Mouse (Mus musculus): ENCODE measurements around the gene Susd1. TPM values are rescaled to one million over a fixed set of nuclear protein-coding genes. Genes with fewer than 3 reads are reported as not detected.

Gene Susd1
- polyA plus RNA-seq, 1 experiment from 2014 or later: 2.3 TPM

GRCm38 (mm10) chr4:59275494-59275893 is 162.9 kb downstream of the Susd1 start:
- no peak for DNase-seq (ENCODE audit: extremely low spot score, low spot score)
- Histone ChIP-seq H3K36me3 (replicated peaks) (no peaks in the 10 kb centered on the region), H3K4me1 (no peaks in the 10 kb centered on the region), H3K27me3 (ENCODE audit: poor library complexity, severe bottlenecking) (no peaks in the 10 kb centered on the region), H3K9me3 (no peaks in the 10 kb centered on the region), H3K27ac (no peak overlapping the region), H3K4me3 (no peak overlapping the region)
- WGBS: 87% methylated on average over 3 of the region's 3 CpGs

GRCm38 (mm10) chr4:59274136-59274535 is 164.3 kb downstream of the Susd1 start:
- Histone ChIP-seq H3K36me3 (replicated peaks) (no peaks in the 10 kb centered on the region), H3K27ac (no peak overlapping the region), H3K4me3 (no peak overlapping the region), H3K27me3 (ENCODE audit: poor library complexity, severe bottlenecking) (no peaks in the 10 kb centered on the region), H3K9me3 (peaks cover 6% of the 10 kb centered on the region), H3K4me1 (no peaks in the 10 kb centered on the region)
- 69% methylated on average over 4 of the region's 4 CpGs for WGBS
- DNase-seq (ENCODE audit: extremely low spot score, low spot score): no peak

DNA sequence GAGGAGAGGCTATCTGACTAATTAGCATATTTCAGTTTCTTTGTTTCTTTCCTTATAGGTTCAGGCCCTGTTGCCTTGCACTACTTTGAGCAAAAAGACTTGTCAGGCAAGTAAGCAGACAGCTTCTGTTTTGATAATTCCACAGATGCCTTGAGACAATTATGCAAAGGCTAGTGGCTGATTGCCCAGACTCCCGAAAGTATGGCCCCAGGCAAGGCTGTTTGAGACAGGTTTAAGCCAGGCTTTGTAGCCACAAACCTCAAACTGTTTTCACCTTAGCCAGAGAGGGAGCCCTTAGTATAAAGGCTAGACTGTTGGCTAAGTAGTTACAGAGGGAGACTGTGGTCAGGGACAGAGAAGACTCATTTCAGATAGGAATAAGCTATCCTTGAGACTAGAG is 165.1 kb downstream of the Susd1 start:
- Histone ChIP-seq H3K4me1 (no peaks in the 10 kb centered on the region), H3K36me3 (replicated peaks) (no peaks in the 10 kb centered on the region), H3K9me3 (peaks cover 14% of the 10 kb centered on the region), H3K4me3 (no peak overlapping the region), H3K27ac (no peak overlapping the region), H3K27me3 (ENCODE audit: poor library complexity, severe bottlenecking) (no peaks in the 10 kb centered on the region)
- 41% methylated on average over 1 of the region's 1 CpGs for WGBS
- DNase-seq (ENCODE audit: extremely low spot score, low spot score): no peak

DNA sequence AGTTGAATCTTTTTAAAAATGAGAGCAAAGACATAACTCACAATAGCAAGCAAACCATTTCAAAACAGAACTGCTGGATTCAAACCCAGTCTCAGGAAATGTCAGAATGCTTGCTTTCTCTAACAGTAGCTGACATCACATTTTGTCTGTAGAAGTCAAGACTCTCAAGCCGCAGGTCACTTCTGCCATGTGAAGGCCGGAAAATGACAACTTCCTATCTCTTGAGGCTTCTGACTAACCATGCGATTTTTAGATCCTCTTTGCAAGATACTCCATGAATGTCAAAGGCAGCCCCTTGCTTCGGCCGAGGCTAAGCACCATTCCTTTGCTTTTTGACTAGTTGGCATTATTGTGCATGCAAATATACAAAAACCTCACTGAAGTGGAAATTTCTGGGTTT is 172.8 kb downstream of the Susd1 start:
- peaks cover 5% of the 10 kb centered on the region; the same call in 1 of the 2 replicates for H3K4me1 ChIP-seq
- no peak overlapping the region for H3K4me3 ChIP-seq
- peaks cover 14% of the 10 kb centered on the region for H3K9me3 ChIP-seq
- H3K36me3 ChIP-seq (replicated peaks): no peaks in the 10 kb centered on the region
- H3K27ac ChIP-seq: no peak overlapping the region
- H3K27me3 ChIP-seq (ENCODE audit: poor library complexity, severe bottlenecking): no peaks in the 10 kb centered on the region
- 93% methylated on average over 5 of the region's 5 CpGs for WGBS
- no peak for DNase-seq (ENCODE audit: extremely low spot score, low spot score)

- H3K27me3 ChIP-seq (ENCODE audit: poor library complexity, severe bottlenecking): no peaks in the 10 kb centered on the region
- H3K36me3 ChIP-seq (replicated peaks): no peaks in the 10 kb centered on the region
- no peak overlapping the region for H3K27ac ChIP-seq
- peaks cover 5% of the 10 kb centered on the region; the same call in 1 of the 2 replicates for H3K4me1 ChIP-seq
- H3K9me3 ChIP-seq: peaks cover 14% of the 10 kb centered on the region
- WGBS: 95% methylated on average over 5 of the region's 5 CpGs
- H3K4me3 ChIP-seq: no peak overlapping the region
- DNase-seq (ENCODE audit: extremely low spot score, low spot score): no peak
Measured at GRCm38 (mm10) chr4:59265182-59265581, 173.3 kb downstream of the Susd1 start.

Other genes starting within 250 kb of the Susd1 start
- gene Ugcg, start 249.4 kb downstream of the Susd1 start, polyA plus RNA-seq (2016; fragmentation: Nextera tagmentation; extraction: Ambion mirVana): 11.7 and 12.0 TPM in 2 replicates
- gene Ptbp3, start 110.7 kb upstream of the Susd1 start, polyA plus RNA-seq (2016; fragmentation: Nextera tagmentation; extraction: Ambion mirVana): 24.8 and 26.9 TPM in 2 replicates
- gene Hsdl2, start 142.9 kb upstream of the Susd1 start, polyA plus RNA-seq (2016; fragmentation: Nextera tagmentation; extraction: Ambion mirVana): 18.6 and 18.8 TPM in 2 replicates
- 38.5 and 39.1 TPM in 2 replicates for gene E130308A19Rik, start 187.6 kb upstream of the Susd1 start, polyA plus RNA-seq (2016; fragmentation: Nextera tagmentation; extraction: Ambion mirVana)